Mouse (Mus musculus): ENCODE measurements at regions not wholly inside any gene's neighbourhood (a gene's known extent, or its start where the extent isn't known, plus 50 kb on each side); places are given as distances from the start of the nearest gene placed in this dataset.

DNA sequence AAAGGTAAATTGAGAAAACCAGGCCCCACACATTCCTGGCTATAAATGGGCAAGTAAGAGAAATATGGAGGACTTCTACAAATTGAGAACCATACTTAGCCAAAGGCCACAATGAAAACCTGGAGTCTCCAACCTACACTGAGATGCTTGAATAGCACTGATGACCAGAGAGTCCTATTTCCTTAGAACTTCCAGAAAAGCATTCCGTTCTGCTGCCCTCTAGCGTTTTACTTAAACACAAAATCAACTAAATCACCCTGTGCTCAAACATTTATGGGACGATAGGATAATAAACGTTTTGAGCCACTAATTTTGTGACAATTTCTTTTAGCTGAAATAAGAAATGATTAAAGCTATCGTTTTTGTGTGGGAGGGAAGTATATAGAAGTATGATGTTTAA is 192.9 kb downstream of the Pcdh20 start:
- no peaks in the 10 kb centered on the region for H3K4me1 ChIP-seq (ENCODE audit: control insufficient read depth, insufficient read depth, low read length)
- no peak overlapping the region for H3K4me3 ChIP-seq (ENCODE audit: insufficient read depth, low read depth, low read length)
- 28% methylated on average over 5 of the region's 5 CpGs for WGBS
- TF ChIP-seq CTCF (IDR thresholded peaks at IDR 0.05; ENCODE audit: insufficient read depth, low read depth, low read length) (no peak), POLR2A (IDR thresholded peaks at IDR 0.05; ENCODE audit: insufficient read depth, low read depth, low read length) (no peak)
- H3K27ac ChIP-seq (ENCODE audit: insufficient read depth, low read depth, low read length): no peak overlapping the region

DNA sequence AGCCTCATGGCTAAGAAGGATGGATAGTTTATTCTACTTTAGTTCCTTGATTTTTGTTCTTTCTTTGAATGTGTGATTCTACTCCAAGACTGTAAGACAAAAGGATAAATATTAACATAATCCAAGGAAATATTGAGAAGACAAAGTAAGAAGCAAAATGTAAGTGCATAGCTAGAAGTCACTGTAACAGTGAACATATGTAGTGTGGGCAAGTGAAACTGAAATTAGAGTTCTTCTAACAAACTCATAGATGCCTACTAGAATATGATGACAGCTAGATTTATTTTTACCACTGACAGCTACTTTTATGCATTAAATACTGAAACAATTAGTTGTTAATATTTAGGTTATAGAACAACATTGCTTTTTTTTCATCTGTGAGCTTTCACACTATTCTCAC is 206.4 kb downstream of the Pcdh20 start:
- Histone ChIP-seq H3K4me1 (ENCODE audit: control insufficient read depth, insufficient read depth, low read length) (no peaks in the 10 kb centered on the region), H3K27ac (ENCODE audit: insufficient read depth, low read depth, low read length) (no peak overlapping the region), H3K4me3 (ENCODE audit: insufficient read depth, low read depth, low read length) (no peak overlapping the region)
- TF ChIP-seq CTCF (IDR thresholded peaks at IDR 0.05; ENCODE audit: insufficient read depth, low read depth, low read length): no peak
- TF ChIP-seq POLR2A (IDR thresholded peaks at IDR 0.05; ENCODE audit: insufficient read depth, low read depth, low read length): no peak

DNA sequence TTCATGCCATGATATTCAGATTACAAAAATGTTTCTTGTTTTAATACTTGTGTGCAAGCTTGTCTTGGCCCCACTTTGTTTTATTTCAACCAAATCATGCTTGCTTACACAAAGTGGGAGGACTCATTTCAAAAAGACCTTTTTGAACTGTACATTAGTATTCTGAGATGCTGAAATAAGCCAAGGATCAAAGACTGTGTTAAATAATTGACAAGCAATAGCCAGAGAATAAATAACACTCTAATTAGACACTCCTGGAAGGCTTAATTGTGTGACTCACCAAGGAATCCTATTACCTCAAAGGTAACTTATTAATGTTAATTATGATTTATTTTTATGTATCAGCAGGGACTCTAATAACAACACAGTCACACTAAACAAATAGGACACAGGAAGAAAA is 212.2 kb downstream of the Pcdh20 start:
- Histone ChIP-seq H3K4me3 (ENCODE audit: insufficient read depth, low read depth, low read length) (no peak overlapping the region), H3K27ac (ENCODE audit: insufficient read depth, low read depth, low read length) (no peak overlapping the region), H3K4me1 (ENCODE audit: control insufficient read depth, insufficient read depth, low read length) (no peaks in the 10 kb centered on the region)
- no peak for TF ChIP-seq POLR2A (IDR thresholded peaks at IDR 0.05; ENCODE audit: insufficient read depth, low read depth, low read length)
- no peak for TF ChIP-seq CTCF (IDR thresholded peaks at IDR 0.05; ENCODE audit: insufficient read depth, low read depth, low read length)

DNA sequence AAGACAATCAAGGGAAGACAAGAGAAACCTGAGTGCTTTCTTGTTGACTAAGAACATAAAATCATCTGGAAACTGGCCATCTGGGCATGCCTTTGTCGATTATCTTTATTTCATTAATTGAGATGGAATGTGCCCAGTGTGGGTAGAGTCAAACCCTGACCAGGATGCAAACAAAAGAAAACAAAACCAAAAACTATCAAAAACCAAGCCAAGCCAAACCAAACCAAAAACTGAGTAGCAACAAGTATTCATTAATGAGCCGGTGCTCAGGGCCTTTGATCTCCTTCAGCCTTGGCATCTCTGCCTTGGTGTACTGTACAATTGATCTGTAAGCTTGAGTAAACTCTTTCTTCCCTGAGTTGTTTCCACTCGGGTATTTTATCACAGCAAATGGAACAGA is 216.1 kb downstream of the Pcdh20 start:
- Histone ChIP-seq H3K27ac (ENCODE audit: insufficient read depth, low read depth, low read length) (no peak overlapping the region), H3K4me3 (ENCODE audit: insufficient read depth, low read depth, low read length) (no peak overlapping the region), H3K4me1 (ENCODE audit: control insufficient read depth, insufficient read depth, low read length) (no peaks in the 10 kb centered on the region)
- 40% methylated on average over 3 of the region's 3 CpGs for WGBS
- TF ChIP-seq POLR2A (IDR thresholded peaks at IDR 0.05; ENCODE audit: insufficient read depth, low read depth, low read length): no peak
